Mouse (Mus musculus) lung, postnatal 14 days (tissue): ENCODE measurements around the gene Fosb.

Source experiments
- DNase-seq: peaks from one replicate; pipeline ENCODE4 v3.0.0; 2021

Gene Fosb

DNA sequence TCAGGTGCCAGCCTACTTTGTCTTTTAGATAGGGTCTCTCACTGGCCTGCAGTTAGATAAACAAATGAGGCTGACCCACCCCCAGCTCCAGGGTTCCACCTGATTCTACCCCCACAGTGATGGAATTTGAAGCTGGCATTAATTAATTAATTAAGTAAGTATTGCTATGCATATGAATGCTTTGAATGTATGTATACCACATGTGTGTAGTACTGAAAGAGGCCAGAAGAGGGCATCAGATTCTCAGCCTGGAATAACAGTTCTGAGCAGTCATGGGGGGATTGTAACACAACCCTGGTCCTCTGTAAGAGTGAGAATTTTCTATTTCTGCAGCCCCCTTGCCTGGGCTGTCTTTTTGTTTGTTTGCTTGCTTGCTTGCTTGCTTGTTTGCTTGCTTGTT lies 18.6 kb upstream of the Fosb start:
- no peak for DNase-seq

GRCm38 (mm10) chr7:19327782-19328181 lies 17.9 kb upstream of the Fosb start:
- no peak for DNase-seq

GRCm38 (mm10) chr7:19327128-19327527 lies 17.3 kb upstream of the Fosb start:
- DNase-seq: peak; percentile 96

GRCm38 (mm10) chr7:19326359-19326758 lies 16.5 kb upstream of the Fosb start:
- DNase-seq: peak; percentile 94

DNA sequence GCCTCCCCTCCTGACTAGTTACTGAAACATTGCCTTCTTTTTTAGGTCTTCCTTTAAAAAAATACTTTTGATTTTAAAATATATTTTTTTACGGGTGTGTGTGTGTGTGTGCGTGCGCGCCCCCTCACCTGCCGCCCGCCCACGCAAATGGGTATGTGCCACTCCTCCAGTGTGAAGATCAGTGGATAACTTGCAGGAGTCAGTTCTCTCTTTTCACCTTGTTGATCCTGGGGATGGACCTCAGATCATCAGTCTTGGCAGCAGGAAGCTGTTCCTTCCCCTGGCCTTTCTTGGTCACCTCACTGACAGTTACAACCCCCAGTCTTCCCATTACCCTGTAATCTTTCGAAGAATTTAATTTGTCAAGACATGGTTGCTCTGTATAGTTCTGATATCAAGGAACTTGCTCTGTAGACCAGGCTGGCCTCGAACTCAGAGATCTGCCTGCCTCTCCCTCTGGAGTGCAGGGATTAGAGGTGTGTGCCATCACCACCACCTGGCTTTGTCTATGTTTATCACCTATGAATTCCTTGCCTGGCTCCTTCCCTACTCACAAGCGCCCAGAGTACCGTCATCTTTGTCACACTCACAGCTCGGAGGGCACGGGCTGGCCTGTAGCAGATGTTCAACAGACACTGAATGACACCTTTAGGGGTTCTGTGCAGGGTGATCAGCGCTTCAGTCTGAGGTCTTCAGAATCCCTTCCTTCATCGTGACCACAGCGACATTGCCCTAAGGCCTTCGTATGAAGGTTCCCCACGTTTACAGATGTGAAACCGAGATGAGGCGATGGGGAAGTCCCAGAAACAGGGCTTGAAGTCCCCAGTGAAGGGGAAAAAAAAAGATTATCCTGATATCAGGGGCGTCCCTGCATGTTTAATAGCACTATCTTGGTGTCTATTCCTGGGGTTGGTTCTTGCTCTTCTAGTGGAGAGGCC lies 15.7 kb upstream of the Fosb start:
- no peak for DNase-seq

GRCm38 (mm10) chr7:19324221-19324620 lies 14.4 kb upstream of the Fosb start:
- DNase-seq: no peak

GRCm38 (mm10) chr7:19322489-19322888 lies 12.6 kb upstream of the Fosb start:
- no peak for DNase-seq

DNA sequence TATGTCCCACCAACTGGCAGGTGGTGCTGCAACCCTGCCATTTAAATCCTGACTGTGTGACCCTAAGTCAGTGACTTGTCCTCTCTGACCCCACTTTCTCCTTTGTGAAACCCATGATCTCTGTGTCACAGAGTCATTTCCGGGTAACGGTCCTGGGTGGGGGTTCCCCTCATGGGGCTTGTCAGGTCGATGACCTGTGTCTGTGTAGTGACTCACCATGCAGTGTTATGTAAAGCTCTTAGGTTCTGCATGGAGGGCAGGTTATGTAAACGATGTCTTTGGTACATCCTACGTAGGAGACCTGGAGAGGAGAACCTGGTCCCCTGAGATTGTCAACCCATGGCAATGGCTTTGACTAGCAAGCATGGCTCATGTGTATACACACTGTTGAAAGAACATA lies 11.6 kb upstream of the Fosb start:
- DNase-seq: no peak

GRCm38 (mm10) chr7:19320637-19321036 lies 10.8 kb upstream of the Fosb start:
- DNase-seq: no peak

DNA sequence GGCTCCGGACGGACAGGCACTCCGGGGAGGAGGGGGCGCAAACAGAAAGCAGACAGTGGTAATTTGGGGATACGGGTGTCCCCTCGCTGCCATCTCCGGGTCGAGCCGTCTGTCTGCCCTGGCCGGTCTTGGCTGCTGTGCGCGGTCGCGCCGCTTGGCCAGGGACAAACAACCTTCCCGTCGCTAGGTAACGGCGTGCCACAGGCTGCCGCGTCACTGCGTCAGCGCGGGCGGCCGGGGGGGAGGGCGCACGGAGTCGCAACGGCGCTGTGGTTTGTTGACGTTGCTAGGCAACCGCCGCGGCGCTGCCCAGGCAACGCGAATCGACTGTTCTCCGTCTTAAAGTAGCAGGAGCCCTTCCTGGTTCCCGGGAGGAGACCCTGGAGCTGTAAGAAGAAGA lies 10.1 kb upstream of the Fosb start:
- peak; percentile 98 for DNase-seq

- DNase-seq: no peak
Measured at GRCm38 (mm10) chr7:19319458-19319857, 9.6 kb upstream of the Fosb start.

DNA sequence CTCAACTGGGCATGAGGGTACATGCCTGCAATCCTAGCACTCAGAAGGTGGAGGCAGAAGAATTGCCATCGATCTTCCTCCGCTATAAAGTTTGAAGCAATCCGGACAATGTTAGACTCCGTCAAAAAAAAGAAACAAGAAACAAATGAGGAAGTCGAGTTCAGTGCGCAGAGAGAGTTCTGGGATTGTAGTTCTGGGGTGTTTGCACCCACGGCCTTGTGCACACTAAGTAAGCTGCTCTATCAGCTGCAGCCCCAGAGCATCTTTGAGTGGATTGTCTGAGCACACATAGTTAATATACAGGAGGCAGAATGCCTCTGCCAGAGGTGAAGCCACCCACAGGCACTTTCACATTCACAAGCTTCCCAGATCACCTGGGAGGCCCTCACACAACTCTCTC lies 8.8 kb upstream of the Fosb start:
- no peak for DNase-seq

- no peak for DNase-seq
Measured at GRCm38 (mm10) chr7:19318201-19318600, 8.3 kb upstream of the Fosb start.

GRCm38 (mm10) chr7:19316451-19317161 lies 6.8 kb upstream of the Fosb start:
- peak; percentile 49 for DNase-seq

GRCm38 (mm10) chr7:19314033-19314432 lies 4.2 kb upstream of the Fosb start:
- no peak for DNase-seq

DNA sequence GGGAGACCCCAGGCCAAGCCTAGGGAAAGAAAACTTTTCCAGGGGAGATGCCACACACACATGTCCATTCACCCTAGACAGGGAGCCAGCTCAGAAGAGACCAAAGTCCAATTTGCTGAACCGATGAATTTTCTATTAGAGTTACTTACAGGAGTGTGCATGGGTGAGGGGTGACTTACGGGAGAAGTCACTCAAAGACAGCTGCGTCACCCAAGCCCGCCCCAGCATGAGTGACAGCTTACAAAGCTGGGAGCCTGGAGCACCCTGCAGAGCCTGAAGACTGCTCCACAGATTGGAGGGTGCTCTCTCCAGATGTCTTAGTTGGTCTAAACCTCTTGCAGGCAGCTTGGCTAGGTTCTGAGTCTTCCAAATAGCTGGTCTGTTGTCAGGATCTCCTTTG lies 2.1 kb upstream of the Fosb start:
- DNase-seq: no peak

- DNase-seq: no peak
Measured at GRCm38 (mm10) chr7:19309278-19309883, 470 bp downstream of the Fosb start.

GRCm38 (mm10) chr7:19308454-19309277 lies 1.2 kb downstream of the Fosb start:
- DNase-seq: peak; percentile 96

DNA sequence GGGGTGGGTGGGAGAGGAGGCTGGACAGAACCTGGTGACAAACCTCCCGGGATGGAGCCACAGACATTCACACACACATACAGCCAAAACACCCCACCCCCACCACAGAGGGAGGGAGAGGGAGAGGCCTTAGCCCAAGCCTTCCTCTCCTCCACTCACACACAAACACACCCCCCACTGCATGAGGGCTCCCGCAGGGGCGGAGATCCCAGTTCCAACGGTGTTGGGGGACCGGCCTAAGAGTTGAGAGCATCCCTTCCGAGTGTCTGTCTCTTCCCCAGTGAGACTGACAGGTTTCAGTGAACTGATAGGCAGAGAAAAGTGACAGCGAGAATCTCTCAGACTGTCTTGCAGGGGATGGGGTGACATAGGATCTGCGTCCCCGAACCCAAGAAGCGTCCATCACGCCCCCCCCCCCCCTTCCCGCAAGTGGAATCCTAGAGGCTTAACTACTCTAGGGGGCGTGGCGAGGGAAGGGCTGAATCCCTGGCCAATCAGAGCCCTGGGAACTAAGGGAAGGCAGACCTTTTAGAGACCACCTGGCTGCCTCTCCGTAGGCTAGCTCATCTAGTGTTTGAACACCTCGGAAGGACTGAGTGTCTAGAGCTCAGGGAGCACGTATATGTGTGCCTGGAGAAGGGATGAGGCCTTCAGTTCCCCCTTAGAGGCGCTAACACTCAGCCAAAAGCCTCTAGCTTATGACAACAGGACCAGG lies 2.0 kb downstream of the Fosb start:
- peak; percentile 82 for DNase-seq

DNA sequence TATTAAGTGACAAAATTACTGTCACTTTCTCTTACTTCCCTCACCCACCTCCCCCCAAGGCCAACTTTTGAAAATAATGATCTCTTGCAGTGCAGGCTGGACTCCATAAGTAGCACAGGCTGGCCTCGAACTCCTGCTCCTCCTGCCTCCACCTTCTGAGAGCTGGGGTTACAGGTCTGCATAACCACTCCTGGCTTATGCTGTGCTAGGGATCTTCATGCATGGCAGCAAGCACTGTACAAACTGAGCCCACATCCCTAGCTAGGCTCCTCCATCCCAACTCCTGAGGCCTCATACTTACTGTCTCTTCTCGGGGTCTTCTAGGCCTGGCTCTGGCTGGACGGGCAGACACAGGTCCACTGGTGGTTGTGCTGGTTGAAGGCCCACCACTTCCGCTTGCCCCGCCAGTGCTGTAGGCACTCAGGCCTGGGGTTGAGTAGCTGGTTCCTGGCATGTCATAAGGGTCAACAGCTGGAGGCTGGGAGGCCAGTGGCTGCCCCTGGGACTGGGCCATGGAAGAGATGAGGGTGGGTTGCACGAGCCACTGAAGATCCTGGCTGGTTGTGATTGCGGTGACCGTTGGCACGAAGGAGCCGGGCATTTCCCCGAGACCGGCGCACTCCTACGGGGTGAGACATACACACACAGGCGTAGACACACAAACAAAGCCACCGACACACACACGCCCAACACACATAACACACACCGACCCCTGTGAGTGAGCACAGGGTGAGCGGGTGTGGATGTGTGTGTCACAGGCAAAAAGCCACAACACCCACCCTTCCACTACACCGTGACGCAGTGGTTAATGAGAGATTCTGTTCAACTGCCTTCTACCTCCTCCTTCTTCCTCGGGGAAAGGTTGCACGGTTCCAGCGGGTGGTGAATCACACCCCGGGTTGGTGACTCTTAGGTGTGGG lies 2.8 kb downstream of the Fosb start:
- DNase-seq: no peak
